Mouse (Mus musculus) B cell, adult 2 months (primary cell): ENCODE measurements around the gene Gtpbp3.

Source experiments
- DNase-seq, 2 experiments: peaks; one replicate each; pipeline ENCODE4 v3.0.0; 2022

Gtpbp3 gene

GRCm38 (mm10) chr8:71537028-71537867, 49.3 kb downstream of the Gtpbp3 start, which contains the start of gene Bst2:
Bst2 (minus strand) TSS chr8:71537456.
- peak; percentile 85 to 87 for DNase-seq

DNA sequence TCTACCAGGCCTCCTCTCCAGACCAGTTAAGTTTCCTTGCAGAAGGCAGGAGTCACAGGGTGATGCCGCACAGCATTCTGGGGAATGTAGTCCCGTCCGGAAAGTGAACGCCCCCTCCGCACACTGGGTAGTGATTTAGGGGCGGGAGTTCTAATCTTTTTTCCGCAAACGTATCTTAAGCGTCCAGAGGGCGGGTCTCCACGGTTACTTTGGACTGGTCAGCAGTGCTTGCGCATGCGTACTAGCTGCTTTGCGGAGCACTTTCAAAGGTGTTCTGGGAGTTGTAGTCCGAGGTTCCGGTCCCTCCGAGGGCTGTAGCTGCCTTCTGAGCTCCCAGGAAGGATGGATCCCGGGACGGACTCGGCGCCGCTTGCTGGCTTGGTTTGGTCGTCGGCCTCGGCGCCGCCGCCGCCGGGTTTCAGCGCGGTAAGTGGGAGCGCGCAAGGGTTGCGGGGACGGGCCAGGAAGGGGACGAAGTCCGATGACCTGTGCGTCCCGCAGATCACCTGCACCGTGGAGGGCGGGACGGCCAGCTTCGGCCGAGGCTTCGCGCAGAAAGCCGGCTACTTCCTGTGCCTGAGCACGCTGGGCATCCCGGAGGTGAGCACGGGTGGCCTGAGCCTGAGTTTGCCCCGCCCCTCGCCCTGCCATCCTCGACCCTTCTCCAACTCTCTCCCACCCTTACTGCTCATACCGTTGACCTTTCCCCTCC, 54.9 kb downstream of the Gtpbp3 start, which contains the start of gene Mvb12a:
Gene Mvb12a (plus strand): TSS at position 291 of the 712 bp plus-strand sequence.
- DNase-seq, result peak; percentile 94 to 97

- DNase-seq, result no peak
Observed at GRCm38 (mm10) chr8:71543755-71544154, 55.9 kb downstream of the Gtpbp3 start.

DNA sequence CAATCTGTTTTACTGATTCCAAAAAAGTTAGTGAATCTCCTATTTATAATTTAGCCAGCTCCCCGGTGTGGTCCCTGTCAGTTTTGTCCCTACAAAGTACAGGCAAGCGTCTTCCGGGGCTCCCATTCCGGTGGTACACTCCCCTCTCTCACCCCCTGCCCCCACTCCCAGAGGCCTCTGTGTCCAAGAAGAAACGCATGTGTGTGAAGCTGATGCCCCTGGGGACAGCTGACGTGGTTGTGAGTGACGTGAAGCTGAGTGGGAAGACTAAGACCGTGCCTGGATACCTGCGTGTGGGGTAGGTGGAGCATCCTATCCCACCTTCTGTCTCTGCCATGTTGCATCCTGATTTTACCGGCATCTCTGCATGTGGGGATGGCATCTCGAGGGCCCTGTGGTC, 57.1 kb downstream of the Gtpbp3 start:
- DNase-seq, result no peak

DNA sequence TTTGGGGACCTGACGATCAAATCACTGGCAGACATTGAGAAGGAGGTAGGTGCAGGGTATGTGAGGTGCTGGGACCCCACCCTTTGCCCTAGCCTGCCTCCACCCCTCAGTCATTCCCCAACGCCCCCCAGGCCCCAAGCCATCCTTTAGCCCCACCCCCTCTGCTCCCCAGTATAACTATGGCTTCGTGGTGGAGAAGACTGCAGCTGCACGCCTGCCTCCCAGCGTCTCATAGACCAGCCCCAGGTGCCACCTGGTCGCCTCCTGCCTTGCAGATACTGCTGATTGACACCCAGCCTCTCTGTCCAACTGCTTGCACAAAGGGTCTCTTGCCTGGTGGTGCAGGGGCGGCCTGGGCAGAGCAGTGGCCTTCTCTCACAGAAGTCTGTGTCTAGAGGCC, 59.7 kb downstream of the Gtpbp3 start:
- DNase-seq, result no peak
